Mouse (Mus musculus): Measurements from ENCODE around the gene Gm12394. TPM values are rescaled to one million over a fixed set of nuclear protein-coding genes. Genes with fewer than 3 reads are reported as not detected.
"Not testable (repeated sequence)": the region's sequence is repeated elsewhere in the genome, so short reads cannot be mapped to it uniquely, and the experiment has no call there.

The Gm12394 gene
- polyA plus RNA-seq, 1 experiment from 2014 or later, result 0.19 TPM

DNA sequence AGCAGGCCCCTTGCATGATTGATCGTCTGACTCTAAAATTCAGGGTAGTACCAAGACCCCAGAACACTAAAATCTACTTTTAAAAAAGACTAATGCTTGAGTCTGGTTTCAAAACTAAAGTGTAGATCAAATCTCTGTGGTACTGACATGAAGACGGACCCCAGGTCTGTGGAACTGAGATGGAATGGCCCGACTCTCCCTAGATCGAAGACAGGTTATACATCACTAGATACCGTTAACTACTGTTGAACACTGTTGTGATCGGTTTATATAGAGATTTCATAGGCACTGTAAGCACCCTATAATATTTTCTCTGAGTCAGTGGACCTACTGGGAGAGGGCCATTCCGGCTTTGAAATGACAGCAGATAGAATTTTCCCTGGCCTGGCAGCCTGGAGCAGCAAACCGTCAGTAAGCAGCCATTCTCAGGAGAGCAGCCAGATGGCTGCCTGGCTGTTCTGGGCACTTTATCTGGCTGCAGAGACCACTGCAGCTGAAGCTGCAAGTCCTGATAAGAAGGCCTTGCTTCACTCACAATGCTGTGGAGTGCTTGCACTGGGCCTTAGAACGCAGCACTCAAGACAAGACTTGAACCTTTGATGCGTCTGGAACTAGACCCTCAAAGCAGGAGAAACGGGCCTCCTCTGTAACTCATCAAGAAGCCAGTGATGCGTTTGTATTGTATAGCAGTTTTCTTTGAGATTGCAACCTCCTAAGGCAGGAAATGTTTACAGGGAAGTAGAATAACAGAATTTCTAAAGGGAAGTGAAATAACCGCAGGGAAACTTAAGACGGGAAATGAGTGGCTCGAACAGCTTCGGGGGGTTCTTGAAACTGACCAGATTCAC is 23.5 kb upstream of the Gm12394 start:
- no peak overlapping the region for H3K4me3 ChIP-seq
- WGBS, result 56% methylated on average over 16 of the region's 16 CpGs
- DNase-seq (ENCODE audit: low spot score), result peak; percentile 90
- peaks cover 5% of the 10 kb centered on the region; the same call in 1 of the 2 replicates for H3K4me1 ChIP-seq
- H3K27me3 ChIP-seq (ENCODE audit: insufficient read depth, poor library complexity, severe bottlenecking), result 0 out of 2 replicates have a peak, but pooled peaks cover 3% of the 10 kb centered on the region
- H3K27ac ChIP-seq, result peak overlapping the region; percentile 59; the same call in 1 of the 2 replicates
- H3K9me3 ChIP-seq, result no peaks in the 10 kb centered on the region
- H3K36me3 ChIP-seq, result no peaks in the 10 kb centered on the region

DNA sequence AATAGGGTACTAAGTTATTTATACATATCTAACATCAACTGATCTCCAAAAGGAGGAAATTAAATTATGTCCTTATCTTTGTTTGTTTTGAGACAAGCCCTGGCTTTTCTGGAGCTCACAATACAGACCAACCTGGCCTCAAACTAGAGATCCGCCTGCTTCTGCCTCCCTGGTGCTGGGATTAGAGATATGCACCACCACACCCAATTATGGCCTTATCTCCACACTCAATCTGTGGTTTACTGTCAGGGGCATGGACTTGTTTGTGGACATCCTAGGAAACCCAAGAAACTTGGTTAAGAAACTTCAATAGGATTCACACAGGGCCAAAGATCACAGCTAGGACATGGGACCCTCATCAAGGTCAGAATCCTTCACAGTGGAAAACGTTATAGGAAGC is 21.1 kb upstream of the Gm12394 start:
- no peak overlapping the region for H3K27ac ChIP-seq
- peaks cover 5% of the 10 kb centered on the region; the same call in 1 of the 2 replicates for H3K4me1 ChIP-seq
- no peaks in the 10 kb centered on the region for H3K36me3 ChIP-seq
- no peak for DNase-seq (ENCODE audit: low spot score)
- no peaks in the 10 kb centered on the region for H3K9me3 ChIP-seq
- H3K4me3 ChIP-seq, result no peak overlapping the region
- H3K27me3 ChIP-seq (ENCODE audit: insufficient read depth, poor library complexity, severe bottlenecking), result 0 out of 2 replicates have a peak, but pooled peaks cover 6% of the 10 kb centered on the region
- WGBS, result 75% methylated on average over 2 of the region's 2 CpGs

DNA sequence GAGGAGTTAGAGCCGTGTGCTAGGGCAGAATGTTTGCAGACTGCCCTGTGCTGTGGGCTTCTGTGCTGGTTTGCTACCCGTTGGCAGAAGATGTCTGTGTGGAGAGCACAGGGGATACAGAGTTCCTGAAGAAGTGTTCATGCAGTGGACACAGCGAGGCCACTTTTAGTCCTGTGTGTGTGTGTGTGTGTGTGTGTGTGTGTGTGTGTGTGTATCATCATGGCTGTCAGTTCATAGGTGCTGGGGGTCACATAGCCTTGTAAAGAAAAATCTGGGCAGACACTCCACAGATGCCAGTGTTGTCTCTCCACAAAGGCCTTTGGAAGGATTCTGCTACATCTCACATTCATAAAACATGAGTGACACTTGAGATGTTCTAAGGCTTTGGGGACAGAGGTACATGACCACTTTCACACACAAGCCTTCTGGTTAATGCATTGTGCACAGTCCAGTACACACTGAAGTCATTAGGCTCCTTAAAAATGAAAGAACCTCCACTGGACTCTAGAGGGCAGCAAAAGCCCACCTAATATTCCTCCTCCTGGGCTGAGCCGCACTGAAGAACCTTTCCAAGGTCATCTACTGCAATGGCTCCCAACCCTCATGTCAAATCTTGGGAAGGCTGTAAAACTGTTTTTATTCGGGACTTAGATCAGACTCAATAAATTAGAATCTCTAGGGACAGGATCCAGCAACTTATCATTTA is 20.2 kb upstream of the Gm12394 start:
- H3K9me3 ChIP-seq, result no peaks in the 10 kb centered on the region
- H3K36me3 ChIP-seq, result no peaks in the 10 kb centered on the region
- H3K27me3 ChIP-seq (ENCODE audit: insufficient read depth, poor library complexity, severe bottlenecking), result 0 out of 2 replicates have a peak, but pooled peaks cover 6% of the 10 kb centered on the region
- 37% methylated on average over 5 of the region's 5 CpGs for WGBS
- H3K4me1 ChIP-seq, result peaks cover 5% of the 10 kb centered on the region; the same call in 1 of the 2 replicates
- H3K27ac ChIP-seq, result no peak overlapping the region
- no peak for DNase-seq (ENCODE audit: low spot score)
- H3K4me3 ChIP-seq, result no peak overlapping the region

DNA sequence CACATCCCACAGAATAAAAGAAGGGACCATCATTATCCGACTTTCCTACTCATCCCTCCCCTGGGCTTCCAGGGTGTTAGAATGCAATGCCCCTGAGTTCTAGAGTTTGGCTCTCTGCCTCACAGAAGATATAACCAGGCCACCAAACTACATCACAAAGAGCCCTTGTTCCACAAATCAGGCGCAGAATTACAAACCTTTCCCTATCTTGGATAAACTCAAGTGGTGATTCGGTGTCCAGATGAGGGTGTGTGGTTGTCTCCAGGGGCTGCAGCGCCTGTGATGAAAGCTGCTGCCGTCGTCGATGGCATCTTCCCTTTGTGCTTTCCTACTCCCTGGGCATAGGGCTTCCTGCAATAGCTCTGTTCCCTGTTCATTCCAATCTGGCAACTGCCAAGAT is 17.6 kb upstream of the Gm12394 start, which contains the start of gene Fam205c:
Fam205c (minus strand) TSS at position 101 of the 400 bp plus-strand sequence.
- H3K27me3 ChIP-seq (ENCODE audit: insufficient read depth, poor library complexity, severe bottlenecking), result peaks cover 20% of the 10 kb centered on the region; the same call in 1 of the 2 replicates
- no peak within 1 kb of the TSS for H3K4me3 ChIP-seq
- no peaks in the 10 kb centered on the region for H3K9me3 ChIP-seq
- H3K4me1 ChIP-seq, result no peaks in the 10 kb centered on the region
- H3K27ac ChIP-seq, result no peak within 1 kb of the TSS
- 71% methylated on average over 7 of the region's 7 CpGs for WGBS
- H3K36me3 ChIP-seq, result no peaks in the 10 kb centered on the region
- DNase-seq (ENCODE audit: low spot score), result peak; percentile 46

DNA sequence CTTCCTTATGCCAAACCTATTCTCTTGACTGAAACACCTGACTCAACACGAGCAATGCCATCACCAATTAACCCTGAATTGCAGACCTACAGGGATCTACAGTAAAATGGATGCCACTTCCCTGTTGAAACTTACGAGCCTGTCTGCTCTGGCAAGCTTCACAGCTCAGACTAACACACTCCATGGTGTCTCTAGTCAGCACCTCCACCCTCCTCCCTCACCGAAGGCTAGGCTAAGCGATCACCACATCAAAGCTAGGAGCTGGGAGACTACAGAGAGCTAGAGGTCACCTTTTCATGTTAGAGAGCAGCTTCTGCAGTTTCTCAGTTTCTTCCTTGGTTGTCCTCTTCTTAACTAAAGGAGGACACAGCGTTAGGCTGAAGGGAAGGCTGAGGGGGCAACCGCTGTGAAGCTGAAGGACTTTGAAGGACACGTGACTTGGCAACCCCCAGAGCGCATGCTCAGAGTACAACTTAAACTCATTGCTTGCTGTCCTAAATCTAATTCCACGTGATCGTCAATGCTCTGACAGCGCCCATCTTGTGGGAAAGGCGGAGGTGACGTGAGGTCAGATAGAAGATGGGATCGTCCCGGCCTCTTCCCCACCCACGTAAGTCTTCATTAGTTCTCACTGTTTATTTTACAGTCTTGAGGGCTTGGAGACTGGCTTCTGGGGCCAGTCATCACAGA is 16.3 kb upstream of the Gm12394 start:
- DNase-seq (ENCODE audit: low spot score), result peak; percentile 72
- WGBS, result 73% methylated on average over 16 of the region's 16 CpGs

DNA sequence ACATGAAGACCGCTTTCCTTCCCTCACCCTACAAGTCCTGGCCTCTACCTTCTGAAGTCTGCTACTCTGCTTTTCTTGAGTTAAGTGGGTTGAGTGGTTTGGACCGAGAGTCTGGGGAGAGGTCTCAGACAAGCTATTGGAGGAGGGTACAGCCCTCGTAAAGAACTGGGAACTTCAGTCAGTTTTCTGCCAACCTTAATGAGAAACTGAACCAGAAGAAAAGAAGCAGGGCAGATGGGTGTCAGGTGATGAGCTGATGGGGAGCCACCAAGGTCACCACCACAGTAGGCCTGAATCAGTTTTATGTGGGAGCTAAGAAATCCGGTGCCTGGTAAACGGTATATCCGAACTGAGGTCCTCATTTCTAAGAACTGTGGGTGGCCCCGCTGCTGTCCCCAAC is 15.6 kb upstream of the Gm12394 start:
- peak; percentile 55 for DNase-seq (ENCODE audit: low spot score)
- no peak overlapping the region for H3K27ac ChIP-seq
- H3K36me3 ChIP-seq, result no peaks in the 10 kb centered on the region
- H3K4me1 ChIP-seq, result no peaks in the 10 kb centered on the region
- H3K9me3 ChIP-seq, result no peaks in the 10 kb centered on the region
- 90% methylated on average over 7 of the region's 7 CpGs for WGBS
- no peak overlapping the region for H3K4me3 ChIP-seq
- peaks cover 20% of the 10 kb centered on the region; the same call in 1 of the 2 replicates for H3K27me3 ChIP-seq (ENCODE audit: insufficient read depth, poor library complexity, severe bottlenecking)

More for the DNA sequence above, 16.3 kb upstream of the Gm12394 start:
- Histone ChIP-seq H3K27me3 (ENCODE audit: insufficient read depth, poor library complexity, severe bottlenecking) (peaks cover 20% of the 10 kb centered on the region; the same call in 1 of the 2 replicates), H3K9me3 (no peaks in the 10 kb centered on the region), H3K27ac (no peak overlapping the region), H3K36me3 (no peaks in the 10 kb centered on the region), H3K4me3 (no peak overlapping the region), H3K4me1 (no peaks in the 10 kb centered on the region)

DNA sequence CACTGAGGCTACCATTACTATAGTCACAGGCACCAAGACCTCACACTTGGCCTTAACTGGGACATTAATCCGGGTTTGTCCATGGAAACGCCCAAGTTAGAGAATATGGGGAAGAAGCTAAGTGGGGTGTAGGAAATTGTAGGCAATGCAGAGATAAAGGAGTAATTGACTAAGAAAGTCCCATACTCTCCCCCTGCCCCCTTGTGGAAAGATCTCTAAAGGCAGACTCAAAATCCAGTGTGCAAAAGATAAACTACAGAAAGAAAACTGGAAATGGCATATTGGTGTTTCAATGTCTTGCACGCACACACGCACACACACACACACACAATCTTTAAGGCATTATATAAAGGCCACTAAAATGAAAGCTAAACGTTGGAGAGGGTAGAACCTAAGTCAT is 14.2 kb upstream of the Gm12394 start:
- no peak for DNase-seq (ENCODE audit: low spot score)
- Histone ChIP-seq H3K4me1 (0 out of 2 replicates have a peak, but pooled peaks cover 3% of the 10 kb centered on the region), H3K36me3 (no peaks in the 10 kb centered on the region), H3K9me3 (no peaks in the 10 kb centered on the region), H3K4me3 (no peak overlapping the region), H3K27ac (no peak overlapping the region), H3K27me3 (ENCODE audit: insufficient read depth, poor library complexity, severe bottlenecking) (peaks cover 24% of the 10 kb centered on the region; the same call in 1 of the 2 replicates)
- 73% methylated on average over 5 of the region's 5 CpGs for WGBS

DNA sequence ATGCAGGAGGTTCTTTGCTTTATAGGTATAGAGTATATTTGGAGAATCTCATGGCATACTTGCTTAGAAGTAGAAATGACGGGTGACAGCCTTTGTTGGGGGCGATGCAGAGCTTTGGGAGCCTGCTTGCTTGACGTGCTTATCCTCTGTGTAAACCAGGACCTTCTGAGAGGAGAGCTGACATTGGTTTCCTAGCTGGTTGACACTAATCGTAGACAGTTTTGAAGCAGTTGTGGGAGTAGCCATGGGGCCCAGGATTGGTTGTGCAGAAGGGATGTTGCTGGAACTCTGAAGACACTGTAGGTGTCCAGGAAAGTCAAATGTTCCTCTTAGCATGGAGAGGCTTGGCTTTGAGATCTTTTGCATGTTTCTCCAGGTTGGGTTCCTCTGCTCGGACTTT is 11.6 kb upstream of the Gm12394 start:
- no peaks in the 10 kb centered on the region for H3K9me3 ChIP-seq
- H3K4me1 ChIP-seq, result 0 out of 2 replicates have a peak, but pooled peaks cover 3% of the 10 kb centered on the region
- WGBS, result 79% methylated on average over 5 of the region's 5 CpGs
- DNase-seq (ENCODE audit: low spot score), result no peak
- H3K4me3 ChIP-seq, result no peak overlapping the region
- H3K36me3 ChIP-seq, result no peaks in the 10 kb centered on the region
- peaks cover 18% of the 10 kb centered on the region; the same call in 1 of the 2 replicates for H3K27me3 ChIP-seq (ENCODE audit: insufficient read depth, poor library complexity, severe bottlenecking)
- H3K27ac ChIP-seq, result peak overlapping the region; percentile 62; the same call in 1 of the 2 replicates

DNA sequence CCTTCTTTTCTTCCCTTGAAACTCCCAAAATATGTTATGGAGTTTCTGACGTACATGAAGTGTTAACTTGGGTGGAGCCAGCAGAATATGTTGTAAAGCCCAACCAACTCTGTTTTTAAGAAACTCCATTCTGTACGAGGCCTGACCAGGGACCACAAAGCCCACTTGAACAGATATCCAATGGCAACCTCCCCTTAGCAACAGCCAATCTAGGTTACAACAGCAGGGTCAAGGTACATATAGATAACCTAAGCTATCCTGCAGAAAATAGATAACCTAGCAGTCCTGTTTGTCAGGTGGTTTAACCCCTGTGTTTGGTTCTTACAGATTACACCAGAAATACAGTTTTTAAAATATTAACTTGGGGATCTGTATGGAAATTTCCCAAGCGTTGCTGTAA is 10.8 kb upstream of the Gm12394 start:
- H3K4me1 ChIP-seq, result 0 out of 2 replicates have a peak, but pooled peaks cover 3% of the 10 kb centered on the region
- peak; percentile 79 for DNase-seq (ENCODE audit: low spot score)
- peaks cover 18% of the 10 kb centered on the region; the same call in 1 of the 2 replicates for H3K27me3 ChIP-seq (ENCODE audit: insufficient read depth, poor library complexity, severe bottlenecking)
- peak overlapping the region; percentile 62 for H3K27ac ChIP-seq
- H3K36me3 ChIP-seq, result no peaks in the 10 kb centered on the region
- 55% methylated on average over 3 of the region's 3 CpGs for WGBS
- no peaks in the 10 kb centered on the region for H3K9me3 ChIP-seq
- H3K4me3 ChIP-seq, result no peak overlapping the region

DNA sequence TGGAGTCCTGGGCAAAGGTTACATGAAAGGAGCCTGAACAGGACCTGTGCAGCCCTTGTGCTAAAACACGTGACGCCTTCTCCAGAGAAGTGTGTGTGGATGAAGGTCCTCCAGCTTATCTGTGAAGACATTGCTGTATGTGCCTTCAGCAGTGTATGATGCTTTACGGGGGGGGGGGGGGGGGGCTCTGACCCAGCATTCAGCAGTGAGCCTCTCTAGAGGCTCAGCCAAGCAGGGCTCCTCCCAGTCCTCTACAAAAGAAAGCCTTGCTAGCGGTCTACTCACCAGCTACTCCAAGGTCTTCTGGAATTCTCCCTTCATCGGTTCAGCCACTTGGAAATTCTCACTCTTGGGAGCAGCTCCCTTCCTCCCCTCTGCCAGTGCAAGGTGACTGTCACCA is 6.9 kb upstream of the Gm12394 start:
- H3K36me3 ChIP-seq, result not testable (repeated sequence)
- DNase-seq (ENCODE audit: low spot score), result peak; percentile 80

DNA sequence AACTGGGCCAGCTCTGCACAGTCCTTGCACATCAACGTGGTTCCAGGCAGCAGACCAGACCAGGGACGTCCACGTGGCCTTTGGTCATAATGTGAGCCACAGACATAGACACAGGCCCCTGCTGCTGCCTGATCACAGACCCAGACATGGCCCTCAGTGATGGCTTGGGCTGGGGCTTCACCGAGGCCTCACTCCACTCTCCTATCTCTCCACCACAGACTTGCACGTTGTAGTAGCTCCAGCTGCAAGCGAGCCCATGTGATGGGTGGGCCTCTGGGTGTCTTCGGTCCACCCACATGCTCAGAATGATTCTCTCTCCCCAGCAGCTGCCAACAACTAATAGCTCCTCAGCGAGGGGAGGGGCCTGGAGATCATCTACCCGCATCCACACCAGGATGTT is 3.9 kb upstream of the Gm12394 start:
- not testable (repeated sequence) for H3K27me3 ChIP-seq (ENCODE audit: insufficient read depth, poor library complexity, severe bottlenecking); H3K9me3 ChIP-seq; H3K4me3 ChIP-seq; H3K4me1 ChIP-seq; H3K36me3 ChIP-seq
- WGBS, result 76% methylated on average over 9 of the region's 9 CpGs
- H3K27ac ChIP-seq, result peak overlapping the region; percentile 10; the same call in 1 of the 2 replicates
- DNase-seq (ENCODE audit: low spot score), result peak; percentile 95

More for the DNA sequence above, 6.9 kb upstream of the Gm12394 start:
- H3K4me1 ChIP-seq; H3K27ac ChIP-seq; H3K9me3 ChIP-seq; H3K27me3 ChIP-seq (ENCODE audit: insufficient read depth, poor library complexity, severe bottlenecking); H3K4me3 ChIP-seq: not testable (repeated sequence)
- whole genome bisulfite sequencing, result 68% methylated on average over 4 of the region's 5 CpGs

DNA sequence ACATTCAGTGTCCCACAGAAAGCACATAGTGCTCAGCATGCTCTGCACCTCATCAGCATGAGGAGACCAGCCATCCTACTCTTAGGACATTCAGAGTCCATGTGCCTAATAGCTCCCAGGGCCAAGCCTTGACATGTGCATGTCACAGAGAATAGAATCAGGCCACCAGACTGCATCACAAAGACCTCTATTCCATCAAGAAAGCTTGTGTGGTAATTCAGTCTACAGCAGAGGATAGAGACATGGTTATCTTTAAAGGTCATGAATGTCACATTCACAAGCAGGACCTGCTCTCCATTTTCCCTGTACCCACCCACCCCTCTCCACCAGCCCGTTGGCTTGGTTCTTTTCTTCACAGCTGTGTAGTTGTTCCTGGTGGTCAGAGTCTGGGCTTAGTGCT is 2.8 kb downstream of the Gm12394 start, which contains the start of gene Fam205a1:
Fam205a1 (minus strand) TSS at position 101 of the 400 bp plus-strand sequence.
- DNase-seq (ENCODE audit: low spot score); H3K27me3 ChIP-seq (ENCODE audit: insufficient read depth, poor library complexity, severe bottlenecking); H3K36me3 ChIP-seq; H3K4me3 ChIP-seq; H3K27ac ChIP-seq; H3K4me1 ChIP-seq; H3K9me3 ChIP-seq: not testable (repeated sequence)
- 75% methylated on average over 1 of the region's 1 CpGs for WGBS

Measured in heart, embryonic 10.5 days (tissue).